In genomic region chr11:62351948-62352347, GRCm38 (mm10) we compare ENCODE assay signal across 24 mouse cellular contexts.
"Had no signal": no experiment of that assay in that cellular context is flagged by ENCODE, and none has a peak within 500 bp of the region (broad histone marks: within the 10 kb centered on the region; RNA-seq: fewer than 3 reads in every experiment).

No protein-coding gene starts in this region.

- H3K4me3 ChIP-seq: heart, adult 2 months; heart, embryonic 13.5 days; heart, embryonic 15.5 days; hindbrain, embryonic 13.5 days; hindbrain, embryonic 15.5 days; kidney, embryonic 15.5 days; left cerebral cortex, adult 2 months; limb, embryonic 10.5 days; limb, embryonic 12.5 days had no signal

- H3K9ac ChIP-seq: forebrain, postnatal 0 days; heart, embryonic 13.5 days; heart, embryonic 15.5 days; hindbrain, embryonic 13.5 days; hindbrain, embryonic 15.5 days; kidney, embryonic 15.5 days; limb, embryonic 12.5 days had no signal

- H3K27ac ChIP-seq: heart, adult 2 months; heart, embryonic 13.5 days; heart, embryonic 15.5 days; hindbrain, embryonic 13.5 days; hindbrain, embryonic 15.5 days; hindbrain, postnatal 0 days; kidney, embryonic 15.5 days; kidney, postnatal 0 days; left cerebral cortex, adult 2 months; limb, embryonic 10.5 days; limb, embryonic 12.5 days had no signal

- H3K27me3 ChIP-seq: heart, embryonic 13.5 days; heart, embryonic 15.5 days; hindbrain, embryonic 13.5 days; hindbrain, embryonic 15.5 days; kidney, embryonic 15.5 days; limb, embryonic 12.5 days had no signal

- H3K9me3 ChIP-seq: heart, embryonic 13.5 days; heart, embryonic 15.5 days; hindbrain, embryonic 13.5 days; hindbrain, embryonic 15.5 days; kidney, embryonic 15.5 days; limb, embryonic 10.5 days; limb, embryonic 12.5 days had no signal

- H3K4me2 ChIP-seq: heart, embryonic 11.5 days; heart, embryonic 13.5 days; heart, embryonic 15.5 days; hindbrain, embryonic 13.5 days; hindbrain, embryonic 15.5 days; kidney, embryonic 15.5 days; limb, embryonic 12.5 days had no signal

- H3K4me1 ChIP-seq: heart, embryonic 13.5 days; heart, embryonic 15.5 days; hindbrain, embryonic 13.5 days; hindbrain, embryonic 15.5 days; kidney, embryonic 15.5 days; limb, embryonic 10.5 days; limb, embryonic 12.5 days had no signal

- ATAC-seq: forebrain, postnatal 0 days; hindbrain, postnatal 0 days; intestine, embryonic 16.5 days had no signal

- DNase-seq: forebrain, postnatal 0 days; gastrocnemius, postnatal 14 days; gastrocnemius, postnatal 36 days; heart, adult 11 months; heart, adult 2 months; heart, postnatal 14 days; heart, postnatal 36 days; kidney, adult 11 months; kidney, adult 2 months; kidney, adult 9 months; kidney, postnatal 14 days; kidney, postnatal 36 days had no signal
